Mouse (Mus musculus) hindbrain, postnatal 0 days (tissue): ENCODE measurements around the gene Nebl. TPM values are rescaled to one million over a fixed set of nuclear protein-coding genes. Genes with fewer than 3 reads are reported as not detected.
A peak's percentile ranks its signal among the peaks of the same experiment; 100 is the strongest.

Experiments
- ATAC-seq: fragments of 200-750 bp; cut with Nextera tagmentation; 2 replicates; pipeline ENCODE4 v1.8.0; 2017; ENCODE audit warnings: mild to moderate bottlenecking, moderate TSS enrichment, moderate library complexity
- DNase-seq: peaks from one replicate; pipeline ENCODE4 v3.0.0-alpha.2; 2015; ENCODE audit warnings: low spot score
- H3K27ac ChIP-seq: fragments of 300-500 bp; sonication (generic); 2 replicates; pipeline ENCODE4 v1.5.1; 2014; ENCODE audit warnings: mild to moderate bottlenecking
- H3K27me3 ChIP-seq: fragments of 300-500 bp; sonication (generic); 2 replicates; pipeline ENCODE4 v1.6.1; 2014; ENCODE audit warnings: low read length, mixed read lengths; ENCODE audit not compliant: insufficient read depth
- H3K36me3 ChIP-seq: fragments of 300-500 bp; sonication (generic); 2 replicates; pipeline ENCODE4 v1.6.1; 2014; ENCODE audit warnings: low read length, mixed read lengths; ENCODE audit not compliant: insufficient read depth
- H3K4me1 ChIP-seq: fragments of 300-500 bp; sonication (generic); 2 replicates; pipeline ENCODE4 v1.6.1; 2014; ENCODE audit warnings: antibody characterized with exemption, low read length, mixed read lengths; ENCODE audit not compliant: insufficient read depth
- H3K4me2 ChIP-seq: fragments of 300-500 bp; sonication (generic); 2 replicates; pipeline ENCODE4 v1.6.1; 2014; ENCODE audit warnings: low read depth, mild to moderate bottlenecking, low read length, moderate library complexity, mixed read lengths
- H3K4me3 ChIP-seq: fragments of 300-500 bp; sonication (generic); 2 replicates; pipeline ENCODE4 v1.5.1; 2014; ENCODE audit warnings: low read length
- H3K9ac ChIP-seq: fragments of 300-500 bp; sonication (generic); replicated peaks from 2 replicates; pipeline ENCODE4 v1.6.1; 2014; ENCODE audit warnings: mild to moderate bottlenecking, low read length, moderate library complexity, mixed read lengths
- H3K9me3 ChIP-seq: fragments of 300-500 bp; sonication (generic); 2 replicates; pipeline ENCODE4 v1.6.1; 2016; ENCODE audit warnings: low read length, mixed read lengths
- CTCF ChIP-seq: IDR thresholded peaks from 2 replicates; pipeline ENCODE4 v1.5.1; 2016; ENCODE audit warnings: antibody characterized with exemption, control low read depth, low read depth
- WGBS: fragments of 180-500 bp; shearing (Covaris S2); extraction: QIAGEN DNeasy Blood & Tissue Kit; methylation state at CpG from one replicate; pipeline ENCODE4 v1.1.7; 2014; 5-methylcytosine and 5-hydroxymethylcytosine counted together
- polyA plus RNA-seq: library from polyadenylated mRNA; unstranded; fragments of >200 nt; fragmentation: Nextera tagmentation; extraction: Ambion mirVana; gene quantifications from 2 replicates; pipeline ENCODE4 v1.2.1, GENCODE M21; 2015
- total RNA-seq: library from RNA; depleted of rRNA; stranded (reverse); fragments of >200 nt; gene quantifications from 2 replicates; pipeline ENCODE4 v1.2.3, GENCODE M21; 2014; rRNA removed

The Nebl gene
- total RNA-seq, result 23.7 and 25.8 TPM in 2 replicates
- polyA plus RNA-seq, result 15.4 and 15.9 TPM in 2 replicates

DNA sequence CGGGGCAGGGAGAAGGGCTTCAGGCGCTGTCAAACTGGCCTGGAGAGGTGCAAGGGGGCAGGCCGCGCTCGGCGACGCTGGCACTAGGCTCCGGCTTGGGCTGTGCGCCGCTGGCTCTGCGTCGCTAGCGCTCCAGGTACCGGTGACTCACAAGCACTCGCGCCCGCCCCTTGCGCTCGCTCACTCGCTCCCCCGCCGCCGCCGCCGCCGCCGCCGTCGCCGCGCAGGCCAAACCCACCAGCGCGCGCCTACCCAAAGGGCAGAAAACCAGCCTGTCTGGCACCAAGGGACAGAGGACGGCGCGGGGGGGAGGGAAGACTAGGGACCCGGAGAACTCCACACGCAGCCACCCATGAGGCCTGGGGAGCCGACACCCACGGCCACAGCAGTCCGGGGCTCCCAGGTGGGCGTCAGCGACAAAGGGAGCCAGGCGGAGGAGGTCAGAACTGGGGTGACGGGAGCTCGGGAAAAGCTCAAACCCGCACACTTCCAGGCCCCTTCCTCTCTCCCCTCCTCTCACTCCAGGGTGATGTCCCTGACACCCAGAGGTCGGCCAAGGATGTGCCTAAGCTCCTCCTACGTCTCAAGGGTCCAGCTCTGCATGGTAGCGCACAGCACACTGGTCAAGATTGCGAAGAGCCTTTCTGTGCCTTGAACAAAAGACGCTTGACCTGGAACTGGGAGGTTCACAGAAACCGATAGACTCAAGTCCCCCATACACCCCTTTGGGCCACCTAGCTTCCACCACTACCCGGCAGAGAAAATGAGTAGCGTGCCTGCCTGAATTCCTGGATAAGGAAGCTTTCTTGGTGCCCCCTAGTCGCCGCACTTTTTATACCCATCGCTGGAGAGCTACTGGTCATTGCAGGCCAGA is at the start of gene Nebl:
TSS of gene Nebl (minus strand) at position 508 of the 874 bp plus-strand sequence.
- Histone ChIP-seq H3K9me3 (no peaks in the 10 kb centered on the region), H3K4me1 (no peaks in the 10 kb centered on the region), H3K4me3 (peak within 1 kb of the TSS; percentile 50), H3K4me2 (peak within 1 kb of the TSS; percentile 91), H3K36me3 (no peaks in the 10 kb centered on the region), H3K27ac (peak within 1 kb of the TSS; percentile 71), H3K27me3 (0 out of 2 replicates have a peak, but pooled peaks cover 3% of the 10 kb centered on the region), H3K9ac (peak within 1 kb of the TSS; percentile 55)
- peak; percentile 54 for TF ChIP-seq CTCF
- peak; percentile 82 for DNase-seq
- WGBS, result 1% methylated on average over 43 of the region's 59 CpGs
- peak; percentile 88 for ATAC-seq

DNA sequence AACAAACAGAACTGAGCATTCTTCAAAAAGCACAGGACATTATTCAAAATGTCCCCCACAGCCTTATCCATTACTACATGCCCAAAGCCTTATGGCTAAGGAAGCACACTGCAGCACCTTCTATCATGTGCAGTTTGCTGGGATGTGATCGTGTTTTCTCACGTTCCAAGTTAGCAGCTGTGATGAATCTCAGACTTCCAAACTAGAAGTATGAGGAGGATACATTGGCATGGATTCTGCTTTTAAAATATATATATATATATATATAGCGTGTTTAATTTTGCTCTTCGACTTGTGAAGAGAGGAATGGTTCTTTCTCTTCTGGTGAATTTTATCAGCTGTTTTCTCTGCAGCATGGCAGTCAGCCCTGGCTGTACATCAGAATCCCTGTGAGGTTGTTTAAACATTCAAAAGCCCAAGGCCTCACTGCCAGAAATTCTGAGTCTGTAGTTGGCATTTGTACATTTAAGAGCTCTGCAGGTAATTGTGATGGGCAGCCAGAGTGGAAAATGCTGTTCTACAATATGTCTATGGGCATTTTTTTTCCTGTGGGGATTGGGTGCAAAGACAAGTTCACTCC is 39.1 kb upstream of the Nebl start:
- Histone ChIP-seq H3K9ac (no peak overlapping the region), H3K4me2 (no peak overlapping the region), H3K9me3 (no peaks in the 10 kb centered on the region), H3K36me3 (no peaks in the 10 kb centered on the region), H3K4me1 (no peaks in the 10 kb centered on the region), H3K4me3 (no peak overlapping the region), H3K27ac (no peak overlapping the region), H3K27me3 (no peaks in the 10 kb centered on the region)
- no peak for TF ChIP-seq CTCF
- 85% methylated on average over 4 of the region's 4 CpGs for WGBS
- DNase-seq (no peak), ATAC-seq (no peak)

DNA sequence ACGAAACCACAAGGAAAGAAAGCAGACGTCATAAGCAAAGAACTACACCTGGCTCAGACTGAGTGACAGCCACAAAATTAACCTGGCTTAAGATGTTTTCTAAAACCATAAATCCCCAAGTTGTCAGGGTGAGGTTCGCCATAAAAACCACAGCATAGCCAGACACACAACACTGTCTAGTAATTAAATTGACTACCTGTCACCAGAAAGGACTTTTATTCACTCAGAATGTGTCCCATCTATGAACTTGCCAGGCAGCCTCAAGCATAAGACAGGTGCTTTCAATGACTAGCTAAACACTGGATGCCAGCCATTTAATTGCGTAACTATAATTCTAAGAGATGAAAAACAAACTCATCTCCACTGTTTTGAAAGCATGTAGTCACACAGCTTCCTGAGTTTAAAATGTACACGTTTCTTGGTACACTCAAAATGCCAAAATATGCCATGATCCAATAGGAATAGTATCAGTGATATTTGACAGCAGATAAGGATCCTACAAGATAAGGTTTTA is 38.0 kb upstream of the Nebl start:
- ATAC-seq (no peak), DNase-seq (no peak)
- H3K27me3 ChIP-seq, result no peaks in the 10 kb centered on the region
- 87% methylated on average over 5 of the region's 5 CpGs for WGBS
- H3K27ac ChIP-seq, result no peak overlapping the region
- no peaks in the 10 kb centered on the region for H3K36me3 ChIP-seq
- H3K9ac ChIP-seq, result no peak overlapping the region
- no peak overlapping the region for H3K4me3 ChIP-seq
- no peak overlapping the region for H3K4me2 ChIP-seq
- no peak for TF ChIP-seq CTCF
- no peaks in the 10 kb centered on the region for H3K4me1 ChIP-seq
- H3K9me3 ChIP-seq, result no peaks in the 10 kb centered on the region

DNA sequence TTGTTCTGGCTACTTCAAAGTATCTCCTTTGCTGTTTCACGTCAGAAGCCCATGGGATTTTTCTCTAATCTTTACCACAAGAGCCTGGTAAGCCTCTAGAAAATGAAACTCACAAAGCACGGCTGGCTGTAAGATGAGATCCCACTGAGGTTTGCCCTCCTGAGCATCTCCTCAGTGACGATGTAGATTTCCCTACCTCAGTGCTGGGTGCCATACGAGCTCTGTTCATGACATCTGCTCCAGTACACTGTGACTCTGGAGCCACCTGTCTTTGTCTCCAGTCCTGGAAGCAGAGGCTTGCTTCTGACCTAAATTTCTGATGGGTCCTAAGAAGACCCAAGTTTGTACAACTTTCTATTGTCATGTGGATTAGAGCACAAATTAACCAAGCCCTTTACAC is 25.0 kb upstream of the Nebl start:
- DNase-seq (no peak), ATAC-seq (no peak)
- whole genome bisulfite sequencing, result 57% methylated on average over 4 of the region's 4 CpGs
- H3K4me2 ChIP-seq, result no peak overlapping the region
- no peaks in the 10 kb centered on the region for H3K4me1 ChIP-seq
- no peaks in the 10 kb centered on the region for H3K36me3 ChIP-seq
- no peaks in the 10 kb centered on the region for H3K9me3 ChIP-seq
- TF ChIP-seq CTCF, result no peak
- no peak overlapping the region for H3K27ac ChIP-seq
- H3K27me3 ChIP-seq, result no peaks in the 10 kb centered on the region
- H3K9ac ChIP-seq, result no peak overlapping the region
- H3K4me3 ChIP-seq, result no peak overlapping the region

DNA sequence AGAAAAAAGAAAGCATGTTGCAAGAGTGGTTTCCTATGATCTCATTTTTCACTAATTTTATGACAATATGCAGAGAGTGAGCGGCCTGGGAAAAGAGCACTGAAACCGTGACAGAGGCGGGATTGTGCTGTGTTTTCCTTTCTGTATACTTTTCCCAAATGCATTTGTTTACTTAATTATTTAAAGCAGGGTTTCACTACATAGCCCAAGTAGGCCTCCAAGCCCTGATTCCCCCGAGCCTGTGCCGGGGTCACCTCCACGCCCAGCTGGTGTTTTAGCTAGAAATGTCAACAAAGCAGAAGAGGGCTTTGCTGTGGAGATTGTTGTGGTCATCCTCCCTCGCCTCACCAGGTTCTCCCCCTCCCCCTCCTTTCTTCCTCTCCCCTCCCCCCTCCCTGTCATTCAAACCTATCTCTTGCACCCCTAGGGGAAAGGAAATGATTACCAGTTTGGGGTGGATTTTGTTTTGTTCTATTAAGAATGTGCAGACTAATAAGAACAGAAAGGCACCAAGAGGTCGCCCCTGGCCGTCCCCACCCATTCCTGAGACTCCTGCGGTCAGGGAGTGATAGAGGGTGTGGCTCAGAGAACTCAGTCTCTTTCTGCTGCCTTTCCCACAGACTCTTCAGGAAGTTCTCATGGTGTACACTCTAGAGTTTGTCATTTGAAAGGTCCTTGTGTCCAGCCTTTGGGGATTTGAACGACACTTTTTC is 10.9 kb upstream of the Nebl start:
- no peak for TF ChIP-seq CTCF
- no peak for DNase-seq
- Histone ChIP-seq H3K4me3 (peak overlapping the region; percentile 33), H3K36me3 (no peaks in the 10 kb centered on the region), H3K9me3 (no peaks in the 10 kb centered on the region), H3K4me2 (peak overlapping the region; percentile 60), H3K9ac (0 out of 2 replicates have a peak overlapping the region, but pooled peaks have one; percentile 28), H3K27ac (no peak overlapping the region), H3K4me1 (no peaks in the 10 kb centered on the region; the same call in 1 of the 2 replicates), H3K27me3 (no peaks in the 10 kb centered on the region)
- 17% methylated on average over 11 of the region's 11 CpGs for WGBS
- ATAC-seq, result peak; percentile 38; the same call in 1 of the 2 replicates

DNA sequence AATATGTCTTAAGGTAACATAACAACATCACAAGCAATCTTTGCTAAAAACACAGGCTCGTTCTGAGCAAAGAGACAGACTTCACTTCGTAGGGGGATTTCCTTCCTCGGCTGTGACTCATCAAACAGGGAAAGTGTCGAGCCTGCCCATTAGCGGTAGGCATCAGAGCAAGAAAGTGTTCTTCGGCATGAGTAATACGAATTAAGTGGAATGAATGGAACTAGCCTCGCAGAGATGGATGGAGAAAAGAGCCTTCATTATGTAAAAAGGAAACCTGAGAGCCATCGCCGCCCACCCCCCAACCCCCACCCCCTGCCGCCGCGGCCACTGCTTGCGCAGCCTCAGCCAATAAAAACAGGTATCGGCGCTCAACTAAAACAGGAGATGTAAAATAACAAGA is 10.3 kb upstream of the Nebl start:
- WGBS, result under 1% methylated on average over 16 of the region's 16 CpGs
- ATAC-seq (peak; percentile 59; the same call in 1 of the 2 replicates), DNase-seq (peak; percentile 60)

More for the DNA sequence above, 10.3 kb upstream of the Nebl start:
- Histone ChIP-seq H3K27ac (no peak overlapping the region), H3K9ac (0 out of 2 replicates have a peak overlapping the region, but pooled peaks have one; percentile 28), H3K36me3 (no peaks in the 10 kb centered on the region), H3K27me3 (no peaks in the 10 kb centered on the region), H3K4me2 (peak overlapping the region; percentile 60), H3K4me1 (no peaks in the 10 kb centered on the region; the same call in 1 of the 2 replicates), H3K9me3 (no peaks in the 10 kb centered on the region), H3K4me3 (peak overlapping the region; percentile 33)
- no peak for TF ChIP-seq CTCF
